Mouse (Mus musculus) heart, postnatal 4 days (tissue): ENCODE measurements around the gene Slc28a1. TPM values are rescaled to one million over a fixed set of nuclear protein-coding genes. Genes with fewer than 3 reads are reported as not detected.
A peak's percentile ranks its signal among the peaks of the same experiment; 100 is the strongest.

ENCODE experiments used
- DNase-seq: peaks from one replicate; pipeline ENCODE4 v3.0.0; 2021
- total RNA-seq, 2 experiments: library from RNA; stranded (reverse); gene quantifications; 2 replicates each; pipeline ENCODE4 v1.2.3; 2021

Gene Slc28a1
- total RNA-seq, 2 experiments from 2014 or later, result 0.33 TPM; not detected in 1

DNA sequence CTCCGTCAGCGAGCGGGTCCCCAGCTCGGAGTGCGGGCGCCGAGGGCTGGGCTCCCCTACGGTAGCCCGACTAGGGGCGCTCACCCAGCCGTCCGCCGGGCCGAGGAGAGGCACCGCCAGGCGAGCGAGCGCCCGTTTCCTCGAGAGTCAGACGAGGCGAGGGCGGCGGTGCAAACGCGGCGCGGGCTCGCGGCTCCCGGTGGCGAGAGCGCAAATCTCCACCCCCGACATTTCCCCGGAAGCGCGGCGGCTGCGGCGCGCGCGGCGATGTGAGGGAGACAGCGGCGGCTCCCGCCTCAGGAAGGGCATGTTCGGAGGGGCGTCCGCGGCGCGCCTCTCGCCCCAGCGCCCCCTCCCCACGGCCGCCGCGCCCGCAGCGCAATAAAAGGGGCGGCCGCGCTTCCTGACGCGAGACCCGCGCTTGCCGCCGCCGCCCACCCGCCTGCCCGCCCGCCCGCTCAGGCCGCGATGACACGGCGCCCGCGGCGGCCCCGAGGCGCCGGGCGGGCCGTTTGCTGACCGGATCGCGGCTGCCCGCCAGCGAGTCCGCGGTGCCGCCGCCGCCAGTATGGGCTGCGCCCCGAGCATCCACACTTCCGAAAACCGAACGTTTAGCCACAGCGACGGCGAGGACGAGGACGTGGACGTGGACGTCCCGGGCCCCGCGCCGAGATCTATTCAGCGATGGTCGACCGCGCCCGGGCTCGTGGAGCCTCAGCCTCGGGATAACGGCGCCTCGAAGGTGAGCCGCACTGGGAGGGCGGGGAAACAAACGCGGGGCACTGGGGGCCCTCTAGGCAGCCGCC is 99.0 kb downstream of the Slc28a1 start, which contains the start of gene Pde8a:
Gene Pde8a (plus strand): TSS at position 250 of the 806 bp plus-strand sequence.
- peak; percentile 51 for DNase-seq

- DNase-seq, result no peak
Observed at GRCm38 (mm10) chr7:81214153-81214907, 99.7 kb downstream of the Slc28a1 start.

GRCm38 (mm10) chr7:81215950-81216349 is 101.4 kb downstream of the Slc28a1 start:
- no peak for DNase-seq

DNA sequence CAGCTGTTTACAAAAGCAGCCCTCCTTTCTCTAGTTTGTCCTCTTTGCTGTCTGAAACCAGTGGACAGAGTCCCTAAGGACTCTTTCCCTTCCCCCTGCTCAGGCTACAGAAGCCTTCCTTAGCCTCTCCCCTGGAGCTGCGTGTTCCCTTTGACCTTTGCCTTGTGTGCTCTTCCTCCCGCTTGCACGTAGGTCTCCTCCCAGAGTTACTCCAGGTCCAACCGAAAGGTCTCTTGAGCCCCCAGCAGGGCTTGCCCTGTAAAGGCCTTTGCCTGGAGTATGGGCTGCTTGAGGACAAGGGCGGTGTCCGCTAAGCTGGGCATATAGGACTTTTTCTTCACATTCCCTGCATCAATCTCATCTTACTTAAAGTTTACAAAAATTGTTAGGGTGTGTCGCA is 104.7 kb downstream of the Slc28a1 start:
- DNase-seq, result no peak

Other genes with a start within 250 kb of the Slc28a1 start
- 10 to 100 TPM in 1 of 2 experiments, 1 to 10 TPM in 1; 9.2 to 11.0 TPM for gene Wdr73, start 213.5 kb upstream of the Slc28a1 start, total RNA-seq
- 1 to 10 TPM; 3.1 to 3.5 TPM for gene Nmb, start 209.7 kb upstream of the Slc28a1 start, total RNA-seq
- gene Sec11a, start 167.0 kb upstream of the Slc28a1 start, total RNA-seq, result 10 to 100 TPM; 61.7 to 71.4 TPM
- 10 to 100 TPM; 18.4 to 23.6 TPM for gene Zfp592, start 121.1 kb upstream of the Slc28a1 start, total RNA-seq
- 10 to 100 TPM; 95.9 to 96.8 TPM for gene Alpk3, start 57.2 kb upstream of the Slc28a1 start, total RNA-seq
- gene Pde8a, start 98.8 kb downstream of the Slc28a1 start, total RNA-seq, result 10 to 100 TPM; 15.3 to 17.0 TPM
- gene Rps17, start 230.5 kb downstream of the Slc28a1 start, total RNA-seq, result 1,000 to 10,000 TPM; 1,107 to 1,128 TPM